Mouse (Mus musculus) cerebellum, adult (tissue): Measurements from ENCODE around the gene Dnah6.

Source experiments
- ATAC-seq: cut with Nextera tagmentation; 2 replicates; pipeline ENCODE4 v1.9.2; 2017; ENCODE audit warnings: mild to moderate bottlenecking, moderate library complexity, mixed read lengths; ENCODE audit not compliant: insufficient number of reproducible peaks, low FRiP score, low TSS enrichment

Dnah6 gene

DNA sequence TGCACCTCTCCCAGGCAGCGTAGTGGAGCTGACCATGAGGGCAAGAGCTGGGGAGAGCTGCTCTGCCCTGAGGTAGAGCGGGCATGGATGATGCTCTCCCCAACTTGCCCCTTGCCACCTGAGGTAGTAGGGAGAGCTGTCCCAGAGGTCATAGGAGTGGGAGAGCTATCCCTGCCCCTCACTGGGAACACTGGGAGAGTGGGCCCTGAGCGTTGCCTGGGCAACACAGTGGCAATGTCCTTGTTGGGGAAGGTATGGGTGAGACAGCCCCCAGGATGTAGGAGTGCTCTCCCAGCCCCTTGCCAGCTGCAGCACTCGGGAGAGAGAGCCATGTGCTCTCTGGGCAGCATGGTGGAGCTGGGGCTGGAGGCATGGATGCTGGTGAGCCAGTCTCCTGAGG lies 60.1 kb downstream of the Dnah6 start:
- no peak for ATAC-seq

DNA sequence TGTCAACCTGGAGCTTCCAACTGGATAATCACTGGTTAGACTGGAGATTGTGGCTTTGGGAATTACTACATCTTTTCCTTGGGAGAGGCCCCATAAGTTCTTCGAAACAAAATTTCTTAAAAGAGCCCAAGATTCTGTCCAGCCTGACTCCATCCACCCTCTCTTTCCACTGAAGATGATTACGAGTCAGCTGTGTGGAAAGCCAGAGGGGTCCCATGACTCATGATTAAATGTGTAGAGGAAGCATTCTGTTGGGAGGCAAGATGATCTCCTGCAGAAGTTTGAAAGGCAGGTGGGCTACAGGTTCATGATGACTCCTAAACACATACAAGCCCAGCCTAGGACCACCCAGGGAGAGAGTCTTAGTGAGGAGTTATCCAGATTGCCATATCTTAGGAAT lies 66.0 kb downstream of the Dnah6 start:
- ATAC-seq: no peak

DNA sequence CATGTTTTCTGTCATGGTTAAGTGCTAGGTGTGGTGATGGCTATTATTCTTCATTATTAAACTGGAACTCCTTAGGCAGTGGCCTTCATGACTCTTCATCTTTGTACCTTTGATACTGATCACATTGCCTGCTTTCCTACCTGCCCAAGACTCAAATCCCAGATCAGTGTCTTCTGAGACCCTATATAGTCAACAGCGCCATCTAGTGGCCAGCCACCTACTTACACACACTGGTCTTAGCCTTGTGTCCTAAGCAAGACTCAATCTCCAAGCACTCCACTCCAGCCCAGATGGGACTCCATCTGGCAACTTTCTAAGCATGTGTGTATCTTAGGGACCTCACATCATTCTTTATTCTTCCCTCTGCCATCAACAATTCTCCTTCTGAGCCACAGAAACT lies 67.8 kb downstream of the Dnah6 start:
- ATAC-seq: peak; percentile 80

DNA sequence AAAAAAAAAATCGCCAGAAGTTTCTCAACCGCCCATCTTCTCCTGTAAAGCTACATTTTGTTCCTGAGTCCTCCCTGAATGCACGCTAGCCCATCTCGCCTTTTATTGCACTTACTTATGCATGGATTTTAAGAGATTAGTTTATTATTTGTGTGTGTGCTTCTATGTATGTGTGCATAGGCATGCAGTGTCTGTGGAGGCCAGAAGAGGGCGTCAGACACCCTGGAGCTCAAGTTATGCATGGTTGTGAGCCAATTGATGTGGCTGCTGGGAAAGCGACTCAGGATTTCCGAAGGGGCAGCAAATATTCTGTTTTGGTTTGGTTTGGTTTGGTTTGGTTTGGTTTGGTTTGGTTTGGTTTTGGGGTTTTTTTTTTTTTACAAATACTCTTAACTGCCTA lies 78.0 kb downstream of the Dnah6 start:
- ATAC-seq: no peak

DNA sequence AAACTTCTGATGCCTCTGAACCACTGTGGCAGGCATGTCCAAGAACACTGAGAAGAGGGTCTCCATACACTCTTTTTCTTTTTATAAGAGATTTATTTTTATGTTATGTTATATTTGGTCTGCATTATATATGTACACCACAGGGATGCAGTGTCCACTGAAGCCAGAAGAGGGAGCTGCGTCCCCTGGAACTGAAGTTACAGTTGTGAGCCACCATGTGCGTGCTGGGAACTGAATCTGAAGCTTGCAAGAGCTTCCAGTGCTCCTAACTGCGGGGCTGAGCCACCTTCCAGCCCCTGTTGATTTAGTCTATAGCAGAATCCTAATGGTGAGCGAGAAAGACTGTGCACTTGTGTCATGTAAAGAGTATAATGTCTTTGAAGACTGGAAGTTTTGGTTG lies 78.7 kb downstream of the Dnah6 start:
- ATAC-seq: no peak

DNA sequence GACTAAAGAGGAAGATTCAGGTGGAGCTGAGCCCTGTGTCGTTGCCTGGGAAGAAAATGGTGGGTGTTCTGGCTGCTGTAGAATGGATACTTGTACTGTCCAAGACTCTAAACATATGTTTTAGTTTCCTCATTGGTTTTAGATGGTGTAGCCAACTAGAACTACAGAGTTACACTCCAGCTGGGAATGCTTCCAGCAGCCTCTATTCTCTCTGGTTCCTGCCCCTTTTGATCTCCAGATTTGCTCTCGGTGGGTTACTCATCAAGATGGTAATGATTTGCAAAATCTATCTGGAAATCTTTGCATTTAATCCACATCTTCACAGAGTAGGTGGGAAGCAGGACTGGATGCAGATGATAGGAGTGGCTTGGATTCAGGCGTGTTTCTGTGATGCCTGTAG lies 80.6 kb downstream of the Dnah6 start:
- ATAC-seq: no peak

DNA sequence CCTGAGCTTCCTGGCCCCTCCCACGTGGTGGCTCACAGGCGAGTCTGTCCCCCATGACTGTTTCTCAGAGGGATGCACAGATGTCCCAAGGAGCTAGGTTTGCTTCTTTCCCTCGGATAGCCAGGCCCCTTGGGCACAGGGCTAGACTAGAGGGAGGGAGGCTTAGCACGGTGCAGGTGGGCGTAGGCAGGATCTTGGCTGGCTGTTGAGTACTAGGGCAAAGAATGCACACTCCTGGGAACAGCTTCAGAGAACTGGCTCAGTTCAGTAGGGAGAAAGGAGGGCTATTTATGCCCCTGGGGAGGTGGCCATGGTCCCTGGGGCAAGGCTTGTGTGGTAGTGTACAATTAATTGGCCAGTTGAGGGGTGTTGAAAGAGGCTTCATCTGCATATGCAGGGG lies 88.7 kb downstream of the Dnah6 start:
- no peak for ATAC-seq

DNA sequence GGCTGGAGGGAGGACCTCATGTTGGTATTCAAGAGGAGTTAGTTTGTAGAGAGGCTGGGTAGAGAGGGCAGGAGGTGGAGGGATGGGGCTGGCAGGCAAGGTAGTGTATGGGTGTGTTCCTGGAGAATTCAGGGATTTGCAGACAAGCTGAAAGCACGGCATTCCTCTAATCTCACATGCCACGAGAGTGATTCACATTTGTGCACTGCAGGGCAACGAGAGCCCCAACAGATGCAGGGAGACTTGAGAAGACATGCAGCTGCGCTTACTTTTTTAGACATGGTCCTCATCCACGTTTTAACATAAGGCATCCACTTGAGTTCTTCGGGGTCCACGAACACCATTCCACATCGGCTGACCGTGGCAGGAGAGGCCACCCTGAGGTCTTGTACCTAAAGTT lies 93.9 kb downstream of the Dnah6 start:
- no peak for ATAC-seq

DNA sequence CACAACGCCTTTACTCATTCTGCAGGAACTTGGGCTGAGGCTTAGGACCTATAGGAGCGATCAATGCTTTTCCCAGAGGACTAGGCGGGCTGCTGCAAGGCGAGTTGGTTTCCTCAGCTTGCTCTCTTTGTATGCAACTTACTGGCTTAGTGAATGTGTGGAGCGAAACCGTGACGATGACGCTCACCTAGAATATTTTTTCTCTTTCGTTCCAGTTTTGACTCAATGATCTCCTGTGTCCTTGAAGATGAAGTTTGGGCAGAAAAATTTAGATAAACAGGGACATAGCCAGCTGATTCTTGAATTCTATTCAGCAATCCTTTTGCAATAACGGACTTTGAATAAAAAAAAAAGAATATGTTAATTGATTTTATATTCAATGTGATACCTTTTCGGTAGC lies 101.1 kb downstream of the Dnah6 start:
- no peak for ATAC-seq

DNA sequence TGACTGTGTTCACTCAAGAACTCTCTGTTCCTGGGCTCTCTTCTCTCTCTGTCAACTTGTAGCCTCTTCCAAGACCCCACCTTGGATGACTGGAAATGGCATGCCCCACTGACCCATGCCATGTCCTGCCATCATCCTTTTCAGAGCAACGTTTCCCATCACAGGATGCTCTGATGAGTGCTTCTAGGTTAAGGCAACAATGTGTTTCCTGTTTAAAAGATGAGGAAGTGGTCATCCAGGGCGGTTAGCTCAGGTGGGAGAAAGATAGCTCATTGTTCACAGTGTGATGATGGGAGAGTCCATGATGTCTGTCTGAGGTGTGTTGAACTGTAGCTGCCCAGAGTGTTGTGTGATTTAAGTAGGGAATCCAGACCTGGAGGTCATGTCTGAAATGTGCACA lies 107.6 kb downstream of the Dnah6 start:
- ATAC-seq: no peak

DNA sequence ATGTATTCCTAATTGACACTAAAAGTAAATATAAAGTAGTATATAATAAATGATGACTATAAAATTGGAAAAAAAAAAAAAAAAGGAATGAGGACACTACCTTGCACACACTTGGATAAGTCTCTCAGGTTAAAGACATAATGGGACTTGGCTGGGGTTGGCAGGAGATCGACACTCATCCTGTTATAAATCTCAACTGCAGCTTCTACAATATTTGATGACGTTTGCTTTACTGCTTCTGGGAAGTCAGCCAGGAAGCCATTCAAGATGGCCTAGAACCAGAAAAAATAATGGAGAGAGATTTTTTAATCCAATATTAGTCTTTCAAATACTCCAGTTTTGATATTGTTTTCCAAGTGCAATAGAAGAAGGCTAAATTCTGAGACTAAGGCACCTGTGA lies 108.1 kb downstream of the Dnah6 start:
- no peak for ATAC-seq

DNA sequence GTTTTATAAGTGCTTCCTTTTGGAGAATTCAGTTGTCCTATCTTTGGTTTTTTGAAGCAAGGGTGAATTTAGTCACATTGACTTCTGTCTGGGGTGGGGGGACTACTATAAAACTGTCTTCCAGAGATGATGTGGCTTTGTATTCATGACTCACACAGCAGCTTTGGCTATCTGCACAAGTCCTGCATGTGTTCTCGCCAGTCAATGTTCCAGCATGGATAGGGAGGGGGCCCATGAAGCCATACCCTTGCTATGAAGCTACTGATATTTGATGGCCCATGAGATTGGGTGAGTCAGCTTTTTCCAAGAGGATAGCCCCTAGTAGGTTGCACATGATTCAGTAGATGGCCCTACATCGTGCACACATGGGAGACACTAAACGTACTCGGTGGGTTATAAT lies 128.3 kb downstream of the Dnah6 start:
- no peak for ATAC-seq

DNA sequence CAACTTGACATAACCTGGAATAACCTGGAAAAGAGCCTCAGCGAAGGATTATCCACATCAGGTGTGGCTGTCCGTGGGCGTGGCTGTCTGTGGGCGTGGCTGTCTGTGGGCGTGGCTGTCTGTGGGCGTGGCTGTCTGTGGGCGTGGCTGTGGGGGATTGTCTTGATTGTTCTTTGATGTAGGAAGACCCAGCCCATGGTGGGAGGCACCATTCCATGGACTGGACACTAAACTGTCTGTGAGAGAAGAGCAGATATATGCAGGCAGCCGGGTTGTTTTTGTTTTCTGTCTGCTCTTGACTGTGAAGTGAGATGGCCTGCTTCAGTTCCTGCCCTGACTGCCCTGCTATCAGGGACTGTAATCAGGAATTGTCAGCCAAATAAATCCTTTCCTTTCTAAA lies 130.6 kb downstream of the Dnah6 start:
- no peak for ATAC-seq

DNA sequence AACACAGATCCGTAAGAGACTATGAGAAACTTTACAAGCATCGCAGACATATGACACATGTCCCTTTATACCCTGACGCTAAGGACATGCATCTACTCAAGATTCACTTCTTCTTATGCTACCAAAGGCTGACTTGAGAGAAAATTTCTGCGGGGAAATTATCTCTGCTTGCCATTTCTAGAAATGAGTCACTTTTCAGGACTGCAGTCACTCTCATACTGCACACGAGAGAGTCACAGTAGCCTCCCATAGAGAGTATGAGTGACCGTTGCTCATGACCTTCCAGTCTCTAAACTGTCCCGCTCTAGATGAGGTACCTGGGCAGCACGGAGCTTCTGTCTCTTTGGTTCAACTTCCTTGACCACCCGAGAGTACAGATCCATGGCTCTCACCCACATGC lies 138.9 kb downstream of the Dnah6 start:
- no peak for ATAC-seq

DNA sequence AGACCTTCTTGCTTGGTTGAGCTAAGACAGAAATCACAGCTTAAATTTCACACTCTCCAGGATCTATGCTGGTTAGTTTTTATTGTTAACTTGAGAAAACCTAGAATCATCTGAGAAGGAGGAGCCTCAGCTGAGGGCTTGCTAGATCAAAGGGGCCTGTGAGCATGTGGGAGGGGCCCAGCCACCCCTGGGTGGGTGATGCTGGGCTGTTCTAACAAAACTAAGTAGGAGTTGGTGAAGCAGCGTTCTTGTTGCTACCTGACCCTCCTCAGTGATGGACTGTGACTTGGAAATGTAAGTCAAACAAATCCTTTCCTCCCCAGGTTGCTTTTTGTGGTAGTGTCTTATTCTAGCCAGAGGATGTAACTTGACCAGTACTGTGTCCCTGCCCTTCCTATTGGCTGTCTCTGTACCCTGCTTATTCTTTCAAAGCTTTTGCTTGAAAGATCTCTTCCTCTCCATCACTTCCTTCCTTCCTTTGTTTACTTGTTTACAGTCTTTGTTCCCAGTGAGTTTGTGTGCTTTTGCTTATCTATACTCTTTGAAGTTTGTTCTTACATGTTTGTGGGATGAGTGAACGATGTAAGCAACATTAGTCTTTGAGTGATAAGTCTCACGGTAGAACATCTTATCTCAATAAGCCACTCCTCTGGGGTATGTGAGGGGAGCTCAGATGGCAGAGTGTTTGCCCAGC lies 149.2 kb downstream of the Dnah6 start:
- ATAC-seq: no peak

DNA sequence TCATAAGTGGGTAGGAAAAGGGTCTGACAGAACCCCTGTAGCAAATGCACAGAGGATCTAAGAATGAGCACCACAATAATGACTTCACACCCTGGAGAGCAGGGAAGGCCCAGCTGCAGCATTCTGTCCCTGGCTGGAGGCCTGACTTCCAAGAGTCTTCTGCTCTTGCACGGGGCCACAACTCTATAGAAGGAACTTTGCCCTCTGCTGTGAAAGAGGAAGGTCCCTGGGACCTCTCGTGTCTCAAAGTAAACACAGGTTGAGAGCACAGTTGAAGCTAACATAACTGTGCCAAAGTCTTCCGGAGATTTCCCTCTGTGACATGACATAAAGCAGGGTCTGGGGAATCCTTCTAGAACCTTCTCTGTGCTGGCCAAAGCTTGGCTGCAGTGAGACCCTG lies 150.2 kb downstream of the Dnah6 start:
- no peak for ATAC-seq

DNA sequence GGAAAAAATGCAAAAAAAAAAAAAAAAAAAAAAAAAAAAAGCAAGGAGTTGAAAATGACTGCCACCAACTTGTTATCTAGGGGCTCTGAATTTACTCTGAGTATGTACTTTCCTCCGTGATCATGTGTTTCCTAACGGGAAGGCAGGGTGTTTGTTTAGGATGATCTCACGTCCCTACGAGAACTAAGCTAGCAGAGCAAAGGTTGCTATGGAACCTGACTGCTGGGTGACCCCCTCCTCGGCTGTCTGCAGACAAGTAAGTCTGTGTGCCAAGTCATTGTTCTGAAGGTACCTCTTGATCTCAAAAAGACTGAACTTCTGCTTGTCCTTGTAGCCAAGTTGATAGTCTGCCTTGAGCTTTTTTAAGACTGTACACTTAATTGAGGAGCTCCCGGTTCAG lies 150.8 kb downstream of the Dnah6 start:
- ATAC-seq: no peak

DNA sequence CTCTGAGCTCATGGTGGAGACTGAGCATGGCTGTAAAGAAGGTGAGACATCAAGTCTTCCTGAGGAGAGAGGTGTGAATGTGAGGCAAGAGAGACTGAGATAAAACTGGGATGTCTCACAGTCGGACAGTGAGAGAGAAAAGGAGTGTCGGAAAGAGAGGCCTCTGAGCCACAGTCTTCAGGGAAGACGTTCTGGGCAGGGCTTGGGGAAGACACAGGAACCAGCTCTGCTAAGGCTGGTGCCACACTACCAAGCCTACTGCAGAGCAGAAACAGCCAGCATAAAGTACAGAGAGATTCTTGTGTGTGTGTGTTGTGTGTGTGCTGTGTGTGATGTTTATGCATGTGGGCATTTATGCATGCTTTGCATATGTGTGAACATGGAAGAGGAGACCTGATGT lies 156.9 kb downstream of the Dnah6 start:
- no peak for ATAC-seq

DNA sequence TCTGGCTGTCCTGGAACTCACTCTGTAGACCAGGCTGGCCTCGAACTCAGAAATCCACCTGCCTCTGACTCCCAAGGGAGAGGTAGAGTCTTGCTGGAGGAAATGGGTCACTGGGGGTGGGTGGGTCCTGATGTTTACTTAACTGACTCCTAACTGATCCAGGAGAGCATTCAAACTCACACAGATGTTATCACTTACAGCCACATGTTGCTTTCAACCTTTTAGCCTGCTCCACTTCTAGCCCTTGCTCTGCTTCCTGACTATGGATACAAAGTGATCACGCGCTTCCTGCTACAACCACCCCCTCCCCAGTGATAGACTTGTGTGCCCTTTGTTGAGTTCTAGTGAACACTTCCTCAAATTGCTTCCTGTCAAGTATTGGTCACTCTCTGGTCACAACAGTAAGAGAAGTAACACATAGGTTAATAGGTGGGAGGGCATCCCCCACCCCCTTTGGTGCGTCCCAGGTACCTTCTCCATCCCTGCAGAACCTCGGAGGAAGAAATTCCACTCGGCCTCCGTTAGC lies 161.8 kb downstream of the Dnah6 start:
- no peak for ATAC-seq

DNA sequence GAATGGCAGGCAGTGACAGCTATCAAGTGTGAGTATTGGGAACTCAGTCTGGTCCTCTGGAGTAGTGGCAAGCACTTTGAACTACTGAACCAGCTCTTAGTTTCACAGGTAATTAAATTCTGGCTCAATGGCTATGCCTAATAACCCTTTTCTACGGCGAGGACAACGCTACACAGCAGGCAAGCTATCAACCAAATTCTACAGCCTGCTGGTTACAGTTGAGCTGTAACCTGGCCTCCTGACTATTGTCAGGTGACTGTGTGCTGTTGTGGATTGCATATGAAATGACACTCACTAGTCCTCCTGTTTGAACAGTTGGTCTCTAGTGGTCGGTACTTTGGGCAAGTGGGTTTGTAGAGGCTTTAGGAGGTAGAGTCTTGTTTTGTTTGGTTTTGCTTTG lies 162.3 kb downstream of the Dnah6 start:
- no peak for ATAC-seq

DNA sequence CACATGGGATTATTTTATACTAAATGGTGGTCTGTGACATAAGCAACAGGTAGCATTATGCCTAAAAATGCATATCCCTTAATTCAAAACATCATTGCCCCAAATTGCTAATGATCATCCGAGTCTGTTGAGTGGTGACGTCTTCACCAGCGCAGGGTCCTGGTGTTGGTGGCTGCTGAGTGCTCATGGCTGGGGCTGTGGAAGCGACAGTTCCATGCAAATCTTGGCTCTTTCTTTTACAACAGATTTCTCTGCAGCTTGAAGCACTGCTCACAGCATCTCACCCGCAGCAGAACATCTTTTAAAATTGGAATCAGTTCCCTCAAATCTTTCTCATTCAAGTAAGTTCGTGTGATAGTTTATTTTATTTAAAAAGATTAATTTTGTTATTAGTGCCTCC lies 166.1 kb downstream of the Dnah6 start:
- no peak for ATAC-seq

DNA sequence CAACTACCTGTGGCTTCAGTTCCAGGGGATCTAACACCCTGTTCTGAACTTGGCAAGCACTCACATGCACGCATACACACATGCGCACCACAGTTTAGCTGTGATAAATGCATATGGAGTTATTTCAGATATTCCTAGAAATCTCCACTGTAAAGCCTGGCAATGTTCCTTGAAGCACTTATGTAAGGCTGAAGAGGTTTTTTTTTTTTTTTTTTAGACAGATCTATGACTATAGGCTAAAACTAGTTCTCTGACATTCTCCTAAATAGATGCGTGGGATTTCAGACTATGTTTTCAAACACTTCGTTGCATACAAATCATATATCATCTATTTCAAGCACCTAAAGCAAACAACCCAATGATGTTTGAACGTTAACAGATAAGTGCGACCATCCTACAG lies 166.6 kb downstream of the Dnah6 start:
- ATAC-seq: no peak

DNA sequence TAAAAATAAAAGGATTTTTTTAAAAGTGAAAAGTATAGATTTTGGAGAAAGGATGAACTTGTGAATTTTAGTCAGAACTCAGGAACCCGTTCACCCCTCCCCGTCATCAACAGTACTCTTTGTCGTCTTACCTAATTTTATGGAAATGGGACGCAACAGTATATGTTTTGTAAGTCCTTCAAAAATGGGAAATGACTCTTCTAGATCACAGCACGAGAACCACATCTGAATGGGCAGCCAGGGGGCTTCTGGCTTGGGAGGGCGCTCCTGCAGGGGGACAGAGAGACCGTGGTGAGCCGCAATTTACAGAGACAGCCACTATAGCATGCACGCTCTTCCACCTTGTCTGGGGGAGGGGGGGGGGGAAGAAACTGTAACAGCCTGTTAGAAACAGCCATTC lies 167.9 kb downstream of the Dnah6 start:
- no peak for ATAC-seq
